Mouse (Mus musculus) neural tube, embryonic 13.5 days (tissue): Measurements from ENCODE around the gene Sqstm1. TPM values are rescaled to one million over a fixed set of nuclear protein-coding genes. Genes with fewer than 3 reads are reported as not detected.

Experiments
- ATAC-seq: fragments of 200-750 bp; cut with Nextera tagmentation; 2 replicates; pipeline ENCODE4 v1.8.0; 2017; ENCODE audit warnings: low read depth, mild to moderate bottlenecking, moderate TSS enrichment, moderate library complexity
- H3K27ac ChIP-seq: fragments of 300-500 bp; sonication (generic); replicated peaks from 2 replicates; pipeline ENCODE4 v1.5.1; 2015; ENCODE audit warnings: moderate library complexity, mild to moderate bottlenecking, inconsistent platforms
- H3K27me3 ChIP-seq: fragments of 300-500 bp; sonication (generic); 2 replicates; pipeline ENCODE4 v1.6.1; 2015; ENCODE audit warnings: mild to moderate bottlenecking, inconsistent platforms
- H3K36me3 ChIP-seq: fragments of 300-500 bp; sonication (generic); 2 replicates; pipeline ENCODE4 v1.6.1; 2015; ENCODE audit warnings: mild to moderate bottlenecking, inconsistent platforms
- H3K4me1 ChIP-seq: fragments of 300-500 bp; sonication (generic); replicated peaks from 2 replicates; pipeline ENCODE4 v1.6.1; 2015; ENCODE audit warnings: inconsistent platforms
- H3K4me2 ChIP-seq: fragments of 300-500 bp; sonication (generic); 2 replicates; pipeline ENCODE4 v1.6.1; 2015; ENCODE audit warnings: inconsistent platforms, mild to moderate bottlenecking, moderate library complexity
- H3K4me3 ChIP-seq: fragments of 300-500 bp; sonication (generic); 2 replicates; pipeline ENCODE4 v1.5.1; 2015; ENCODE audit warnings: mild to moderate bottlenecking, inconsistent platforms
- H3K9ac ChIP-seq: fragments of 300-500 bp; sonication (generic); 2 replicates; pipeline ENCODE4 v1.6.1; 2015; ENCODE audit warnings: moderate library complexity, mild to moderate bottlenecking, inconsistent platforms
- H3K9me3 ChIP-seq: fragments of 300-500 bp; sonication (generic); 2 replicates; pipeline ENCODE4 v1.6.1; 2016; ENCODE audit warnings: inconsistent platforms
- WGBS: fragments of 180-500 bp; shearing (Covaris S2); methylation state at CpG from one replicate; pipeline ENCODE4 v1.1.7; 2015; 5-methylcytosine and 5-hydroxymethylcytosine counted together
- microRNA-seq: library from miRNA; unstranded; fragments of <30 nt; microRNA quantifications from one replicate; pipeline ENCODE4, GENCODE M21; 2016
- polyA plus RNA-seq: library from polyadenylated mRNA; unstranded; fragments of >200 nt; fragmentation: Nextera tagmentation; extraction: Ambion mirVana; gene quantifications from 2 replicates; pipeline ENCODE4 v1.2.1, GENCODE M21; 2015

The Sqstm1 gene
- polyA plus RNA-seq, 1 experiment from 2014 or later, result 343 TPM

DNA sequence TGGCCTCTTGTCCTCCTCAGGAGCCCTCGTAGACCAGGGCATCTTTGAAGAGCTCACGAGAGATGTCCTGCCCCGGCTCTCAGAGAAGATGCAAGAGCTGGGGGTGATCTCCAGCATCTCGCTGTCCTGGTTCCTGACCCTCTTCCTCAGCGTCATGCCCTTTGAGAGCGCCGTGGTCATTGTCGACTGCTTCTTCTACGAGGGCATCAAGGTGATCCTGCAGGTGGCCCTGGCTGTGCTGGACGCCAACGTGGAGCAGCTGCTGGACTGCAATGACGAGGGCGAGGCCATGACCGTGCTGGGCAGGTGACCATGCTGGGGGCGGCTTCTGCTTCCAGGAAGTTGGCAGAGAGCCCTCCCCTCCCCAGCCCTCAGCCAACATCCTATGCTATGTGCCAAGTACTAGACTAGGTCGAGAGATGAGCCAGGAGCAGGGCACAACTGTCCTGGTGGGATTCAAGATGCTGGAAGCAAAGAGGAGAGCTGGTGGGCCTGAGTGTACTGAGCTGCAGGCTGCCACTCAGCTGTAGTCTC lies 53.8 kb downstream of the Sqstm1 start:
- Histone ChIP-seq H3K36me3 (peaks cover 99% of the 10 kb centered on the region), H3K9ac (no peak overlapping the region), H3K4me2 (no peak overlapping the region), H3K27me3 (no peaks in the 10 kb centered on the region), H3K4me1 (peaks cover 8% of the 10 kb centered on the region; the same call in 1 of the 2 replicates), H3K9me3 (no peaks in the 10 kb centered on the region), H3K27ac (no peak overlapping the region), H3K4me3 (no peak overlapping the region)
- 94% methylated on average over 16 of the region's 16 CpGs for WGBS
- ATAC-seq, result no peak

DNA sequence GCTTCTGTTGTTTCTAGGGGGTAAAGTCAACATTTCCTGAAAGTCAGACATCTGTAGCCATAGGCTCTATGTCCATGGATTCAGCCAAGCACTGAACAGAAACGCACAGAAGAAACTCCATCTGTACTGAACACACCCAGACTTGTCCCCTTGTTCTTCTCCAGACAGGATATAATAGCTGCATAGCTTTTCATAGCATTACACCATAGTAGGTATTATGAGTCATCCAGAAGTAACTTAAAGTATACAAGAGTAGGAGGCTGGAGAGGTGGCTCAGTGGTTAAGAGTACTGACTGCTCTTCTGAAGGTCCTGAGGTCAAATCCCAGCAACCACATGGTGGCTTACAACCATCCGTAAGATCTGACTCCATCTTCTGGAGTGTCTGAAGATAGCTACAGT lies 54.8 kb downstream of the Sqstm1 start:
- 85% methylated on average over 2 of the region's 2 CpGs for WGBS
- Histone ChIP-seq H3K27ac (no peak overlapping the region), H3K36me3 (peaks cover 99% of the 10 kb centered on the region), H3K27me3 (no peaks in the 10 kb centered on the region), H3K4me1 (peaks cover 8% of the 10 kb centered on the region; the same call in 1 of the 2 replicates), H3K4me2 (no peak overlapping the region), H3K4me3 (no peak overlapping the region), H3K9me3 (no peaks in the 10 kb centered on the region), H3K9ac (no peak overlapping the region)
- no peak for ATAC-seq

DNA sequence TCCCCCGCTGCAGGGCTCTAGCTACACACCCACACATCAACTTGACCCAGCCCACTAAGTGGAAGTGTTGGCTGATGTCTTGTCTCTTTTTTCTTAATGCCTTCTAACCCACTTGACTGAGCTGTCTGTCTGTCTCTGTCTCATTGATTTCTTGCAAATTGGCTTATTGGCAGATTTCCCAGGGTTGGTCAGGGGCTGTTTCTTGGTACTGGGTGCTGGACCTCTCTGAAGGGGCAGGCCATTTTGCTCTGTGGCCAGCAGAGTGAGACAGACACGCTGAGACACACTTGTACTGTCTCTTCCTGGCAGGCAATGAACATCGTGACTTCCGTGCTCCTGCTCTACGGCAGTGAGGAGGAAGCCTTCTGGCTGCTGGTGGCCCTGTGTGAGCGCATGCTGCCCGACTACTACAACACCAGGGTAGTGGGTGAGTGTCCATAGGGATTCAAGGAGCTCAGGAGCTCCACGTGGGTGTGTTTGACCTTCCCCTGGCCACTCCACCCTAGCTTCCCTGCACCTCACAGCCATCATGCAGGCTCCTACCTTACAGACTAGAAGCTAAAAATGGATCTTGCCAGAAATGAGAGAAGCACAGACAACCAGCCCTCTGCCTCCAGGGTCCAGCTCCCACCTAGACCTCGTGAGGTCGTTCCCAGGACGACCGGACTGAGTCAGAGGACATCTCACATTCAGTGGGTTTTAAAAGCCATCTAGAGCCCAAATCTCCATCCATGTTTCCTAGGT lies 55.7 kb downstream of the Sqstm1 start:
- Histone ChIP-seq H3K9me3 (no peaks in the 10 kb centered on the region), H3K4me3 (no peak overlapping the region), H3K27ac (no peak overlapping the region), H3K4me1 (peaks cover 8% of the 10 kb centered on the region; the same call in 1 of the 2 replicates), H3K4me2 (no peak overlapping the region), H3K36me3 (peaks cover 99% of the 10 kb centered on the region), H3K27me3 (no peaks in the 10 kb centered on the region), H3K9ac (no peak overlapping the region)
- WGBS, result 83% methylated on average over 12 of the region's 12 CpGs
- ATAC-seq, result no peak

- Histone ChIP-seq H3K4me1 (peaks cover 8% of the 10 kb centered on the region; the same call in 1 of the 2 replicates), H3K9me3 (no peaks in the 10 kb centered on the region), H3K27me3 (no peaks in the 10 kb centered on the region), H3K9ac (no peak overlapping the region), H3K27ac (no peak overlapping the region), H3K36me3 (peaks cover 99% of the 10 kb centered on the region), H3K4me3 (no peak overlapping the region), H3K4me2 (no peak overlapping the region)
- WGBS, result 68% methylated on average over 9 of the region's 9 CpGs
- ATAC-seq, result no peak
These were observed 56.5 kb downstream of the Sqstm1 start for GRCm38 (mm10) chr11:50154166-50154565.

- 78% methylated on average over 3 of the region's 3 CpGs for WGBS
- Histone ChIP-seq H3K4me1 (peaks cover 8% of the 10 kb centered on the region; the same call in 1 of the 2 replicates), H3K27me3 (no peaks in the 10 kb centered on the region), H3K4me3 (no peak overlapping the region), H3K27ac (no peak overlapping the region), H3K9ac (no peak overlapping the region), H3K36me3 (peaks cover 97% of the 10 kb centered on the region), H3K4me2 (no peak overlapping the region), H3K9me3 (no peaks in the 10 kb centered on the region)
- no peak for ATAC-seq
These were observed 59.3 kb downstream of the Sqstm1 start for GRCm38 (mm10) chr11:50151374-50151773.

DNA sequence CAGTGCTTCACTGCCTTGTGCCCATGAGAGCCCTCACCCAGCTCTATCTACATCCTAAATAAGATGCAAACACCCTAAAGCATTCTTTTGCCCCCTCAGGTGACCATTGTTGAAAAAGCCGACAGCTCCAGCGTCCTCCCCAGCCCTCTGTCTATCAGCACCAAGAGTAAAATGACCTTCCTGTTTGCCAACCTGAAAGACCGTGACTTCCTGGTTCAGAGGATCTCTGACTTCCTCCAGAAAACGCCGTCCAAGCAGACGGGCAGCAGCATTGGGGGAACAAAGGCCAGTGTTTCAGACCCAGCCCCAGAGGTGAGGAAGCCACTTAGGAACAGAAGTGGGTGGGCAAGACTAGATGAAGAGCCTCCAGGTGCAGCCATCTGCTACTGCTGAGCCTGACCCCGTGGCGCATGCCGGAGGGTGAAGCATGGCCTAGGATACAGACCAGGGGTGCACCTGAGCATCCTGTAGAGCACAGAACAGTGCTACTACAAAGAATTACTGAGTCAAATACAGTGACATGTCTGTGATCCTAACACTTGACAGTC lies 61.0 kb downstream of the Sqstm1 start:
- ATAC-seq, result no peak
- no peaks in the 10 kb centered on the region for H3K27me3 ChIP-seq
- peaks cover 98% of the 10 kb centered on the region for H3K36me3 ChIP-seq
- WGBS, result 85% methylated on average over 9 of the region's 9 CpGs
- H3K9ac ChIP-seq, result no peak overlapping the region
- H3K4me2 ChIP-seq, result no peak overlapping the region
- no peak overlapping the region for H3K27ac ChIP-seq
- H3K9me3 ChIP-seq, result no peaks in the 10 kb centered on the region
- peaks cover 8% of the 10 kb centered on the region; the same call in 1 of the 2 replicates for H3K4me1 ChIP-seq
- H3K4me3 ChIP-seq, result no peak overlapping the region

Small RNAs within 50 kb of the gene (microRNA-seq; reads per million reads assigned to microRNA genes)
- 0.89 reads per million for gene Mir6919

Other genes with a start within 250 kb of the Sqstm1 start
- 59.2 and 64.2 TPM in 2 replicates for gene Rnf130, start 185.5 kb downstream of the Sqstm1 start, polyA plus RNA-seq
- gene Tbc1d9b, start 79.4 kb downstream of the Sqstm1 start, polyA plus RNA-seq, result 36.1 and 39.2 TPM in 2 replicates
- gene Mrnip, start 36.4 kb downstream of the Sqstm1 start, polyA plus RNA-seq, result 23.1 and 31.9 TPM in 2 replicates
- gene Mgat4b, start 63 bp upstream of the Sqstm1 start, polyA plus RNA-seq, result 52.8 and 56.6 TPM in 2 replicates
- gene Ltc4s, start 27.8 kb upstream of the Sqstm1 start, polyA plus RNA-seq, result 1.8 and 2.6 TPM in 2 replicates
- 3.1 and 3.7 TPM in 2 replicates for gene Maml1, start 81.5 kb upstream of the Sqstm1 start, polyA plus RNA-seq
- gene Canx, start 114.8 kb upstream of the Sqstm1 start, polyA plus RNA-seq, result 275 and 302 TPM in 2 replicates
- gene Cby3, start 143.6 kb upstream of the Sqstm1 start, polyA plus RNA-seq, result 0.78 and 1.2 TPM in 2 replicates
- gene Hnrnph1, start 166.2 kb upstream of the Sqstm1 start, polyA plus RNA-seq, result 482 and 577 TPM in 2 replicates
- 26.5 and 28.4 TPM in 2 replicates for gene Rufy1, start 220.3 kb upstream of the Sqstm1 start, polyA plus RNA-seq